Mouse (Mus musculus) ES-E14 (cell line): ENCODE data around the gene Smbd1.

ENCODE experiments used
- CHD2 ChIP-seq: IDR thresholded peaks from 2 replicates; pipeline ENCODE4 v1.6.1; 2014; ENCODE audit warnings: mild to moderate bottlenecking, low read depth, low read length, inconsistent platforms
- HCFC1 ChIP-seq: IDR thresholded peaks from 2 replicates; pipeline ENCODE4 v1.6.1; 2012; ENCODE audit warnings: low read length, inconsistent platforms, borderline replicate concordance; ENCODE audit not compliant: insufficient read depth
- ZC3H11A ChIP-seq: IDR thresholded peaks from 2 replicates; pipeline ENCODE4 v1.6.1; 2012; ENCODE audit warnings: low read depth, mild to moderate bottlenecking, inconsistent platforms, low read length, borderline replicate concordance
- ZNF384 ChIP-seq: IDR thresholded peaks from 2 replicates; pipeline ENCODE4 v1.6.1; 2012; ENCODE audit warnings: low read depth, low read length, inconsistent platforms

- TF ChIP-seq ZNF384 = no peak
- TF ChIP-seq ZC3H11A = peak; percentile 94
- no peak for TF ChIP-seq HCFC1
- TF ChIP-seq CHD2 = no peak
Observed at GRCm38 (mm10) chr16:32812888-32813361, 2.6 kb upstream of the Smbd1 start.
